Mouse (Mus musculus) kidney, embryonic 14.5 days (tissue): ENCODE measurements around the gene Colgalt1. TPM values are rescaled to one million over a fixed set of nuclear protein-coding genes. Genes with fewer than 3 reads are reported as not detected.

Experiments
- microRNA-seq: library from miRNA; unstranded; fragments of <30 nt; microRNA quantifications from one replicate; pipeline ENCODE4, GENCODE M21; 2016
- polyA plus RNA-seq: library from polyadenylated mRNA; unstranded; fragments of >200 nt; fragmentation: Nextera tagmentation; extraction: Ambion mirVana; gene quantifications from 2 replicates; pipeline ENCODE4 v1.2.1, GENCODE M21; 2014

Colgalt1 gene
- polyA plus RNA-seq, 1 experiment from 2014 or later, result 76.8 TPM

Small RNA genes within 50 kb of the gene (microRNA-seq; reads per million reads assigned to microRNA genes)
- not detected for gene Mir6769b

Other genes with a start within 250 kb of the Colgalt1 start
- 112 and 115 TPM in 2 replicates for gene Use1, start 244.2 kb upstream of the Colgalt1 start, polyA plus RNA-seq
- gene Ocel1, start 239.7 kb upstream of the Colgalt1 start, polyA plus RNA-seq, result 4.6 and 5.2 TPM in 2 replicates
- 134 and 149 TPM in 2 replicates for gene Nr2f6, start 229.0 kb upstream of the Colgalt1 start, polyA plus RNA-seq
- 10.4 and 12.3 TPM in 2 replicates for gene Ushbp1, start 215.2 kb upstream of the Colgalt1 start, polyA plus RNA-seq
- gene Babam1, start 214.1 kb upstream of the Colgalt1 start, polyA plus RNA-seq, result 107 and 125 TPM in 2 replicates
- gene Ankle1, start 205.0 kb upstream of the Colgalt1 start, polyA plus RNA-seq, result 28.5 and 38.2 TPM in 2 replicates
- gene Abhd8, start 147.3 kb upstream of the Colgalt1 start, polyA plus RNA-seq, result 26.5 and 32.5 TPM in 2 replicates
- 178 and 192 TPM in 2 replicates for gene Mrpl34, start 146.0 kb upstream of the Colgalt1 start, polyA plus RNA-seq
- 106 and 113 TPM in 2 replicates for gene Dda1, start 141.8 kb upstream of the Colgalt1 start, polyA plus RNA-seq
- 2.9 and 3.4 TPM in 2 replicates for gene Ano8, start 125.0 kb upstream of the Colgalt1 start, polyA plus RNA-seq
- 6.6 and 8.4 TPM in 2 replicates for gene Gtpbp3, start 122.9 kb upstream of the Colgalt1 start, polyA plus RNA-seq
- gene Plvap, start 99.2 kb upstream of the Colgalt1 start, polyA plus RNA-seq, result 117 and 123 TPM in 2 replicates
- gene Ccdc194, start 85.3 kb upstream of the Colgalt1 start, polyA plus RNA-seq, result 0.27 and 0.34 TPM in 2 replicates
- 8.6 and 17.1 TPM in 2 replicates for gene Bst2, start 73.5 kb upstream of the Colgalt1 start, polyA plus RNA-seq
- gene Mvb12a, start 68.1 kb upstream of the Colgalt1 start, polyA plus RNA-seq, result 98.7 and 111 TPM in 2 replicates
- 8.2 and 11.2 TPM in 2 replicates for gene Tmem221, start 52.1 kb upstream of the Colgalt1 start, polyA plus RNA-seq
- 0.16 and 0.27 TPM in 2 replicates for gene Nxnl1, start 44.4 kb upstream of the Colgalt1 start, polyA plus RNA-seq
- gene Slc27a1, start 42.1 kb upstream of the Colgalt1 start, polyA plus RNA-seq, result 26.5 and 30.9 TPM in 2 replicates
- gene Pgls, start 18.8 kb upstream of the Colgalt1 start, polyA plus RNA-seq, result 283 and 289 TPM in 2 replicates
- 2.7 and 3.4 TPM in 2 replicates for gene Fam129c, start 13.3 kb upstream of the Colgalt1 start, polyA plus RNA-seq
- gene Unc13a, start 60.8 kb downstream of the Colgalt1 start, polyA plus RNA-seq, result 0.50 and 0.53 TPM in 2 replicates
- gene Jak3, start 65.3 kb downstream of the Colgalt1 start, polyA plus RNA-seq, result 3.0 and 5.2 TPM in 2 replicates
- 1.2 TPM in 1 of 2 replicates, not detected in the other for gene Insl3, start 78.2 kb downstream of the Colgalt1 start, polyA plus RNA-seq
- 1.1 and 1.6 TPM in 2 replicates for gene B3gnt3, start 90.8 kb downstream of the Colgalt1 start, polyA plus RNA-seq
- gene Fcho1, start 114.7 kb downstream of the Colgalt1 start, polyA plus RNA-seq, result 5.5 and 6.5 TPM in 2 replicates